Mouse (Mus musculus) erythroblast, embryonic 14.5 days (primary cell): ENCODE results near the gene Xrcc6.

Experiments
- GATA1 ChIP-seq: IDR thresholded peaks from 2 replicates; pipeline ENCODE4 v1.6.1; 2012; ENCODE audit warnings: low read length, inconsistent platforms, mixed read lengths
- TAL1 ChIP-seq: IDR thresholded peaks from 3 replicates; pipeline ENCODE4 v1.6.1; 2012; ENCODE audit warnings: low read length, inconsistent platforms, mixed read lengths

- TF ChIP-seq TAL1 (no peak), GATA1 (no peak)
Measured at GRCm38 (mm10) chr15:81967821-81968220, 19.8 kb upstream of the Xrcc6 start.
